Mouse (Mus musculus) liver, adult (tissue): ENCODE results near the gene Clrn1.

ENCODE experiments used
- GATA4 ChIP-seq: IDR thresholded peaks from 2 replicates; pipeline ENCODE4 v1.6.1; 2014; ENCODE audit warnings: mild to moderate bottlenecking, low read length; ENCODE audit not compliant: insufficient replicate concordance

Gene Clrn1

GRCm38 (mm10) chr3:58804745-58805144 lies 80.4 kb downstream of the Clrn1 start:
- no peak for TF ChIP-seq GATA4

GRCm38 (mm10) chr3:58798676-58799075 lies 86.5 kb downstream of the Clrn1 start:
- TF ChIP-seq GATA4 = no peak

GRCm38 (mm10) chr3:58798245-58798644 lies 86.9 kb downstream of the Clrn1 start:
- no peak for TF ChIP-seq GATA4
